Mouse (Mus musculus): ENCODE measurements around the gene Rc3h1. TPM values are rescaled to one million over a fixed set of nuclear protein-coding genes. Genes with fewer than 3 reads are reported as not detected.

Rc3h1 gene
- total and polyA plus RNA-seq, 3 experiments = 6.2 to 15.2 TPM; not detected in 1

GRCm38 (mm10) chr1:160884993-160885392 is 21.2 kb upstream of the Rc3h1 start:
- Histone ChIP-seq H3K27ac (ENCODE audit: control insufficient read depth, low read depth, low read length) (no peak overlapping the region), H3K9me3 (replicated peaks; ENCODE audit: insufficient read depth, low read length) (no peaks in the 10 kb centered on the region), H3K79me2 (ENCODE audit: control insufficient read depth, insufficient read depth, low read length, poor library complexity) (no peaks in the 10 kb centered on the region), H3K4me3 (ENCODE audit: control insufficient read depth in 1 of 2, insufficient read depth in 1 of 2, low read depth in 2 of 2, low read length in 2 of 2) (no peak overlapping the region), H3K27me3 (ENCODE audit: control insufficient read depth in 1 of 2, insufficient read depth in 2 of 2, low read length in 2 of 2) (no peaks in the 10 kb centered on the region), H3K9ac (ENCODE audit: control insufficient read depth, low read depth, low read length, poor library complexity, severe bottlenecking) (no peak overlapping the region), H3K4me1 (ENCODE audit: control insufficient read depth in 1 of 2, insufficient read depth in 2 of 2, low read length in 2 of 2) (0 out of 4 replicates have a peak, but pooled peaks cover 0 to 3% of the 10 kb centered on the region in 2 experiments), H3K36me3 (ENCODE audit: control insufficient read depth in 1 of 2, insufficient read depth in 2 of 2, low read length in 2 of 2) (no peaks in the 10 kb centered on the region; a peak in 1 of 4 replicates)
- DNase-seq (ENCODE audit: low read depth, low spot score) = no peak
- TF ChIP-seq BHLHE40 (IDR thresholded peaks at IDR 0.05; ENCODE audit: borderline replicate concordance, low read depth, low read length) (no peak), MEF2A (IDR thresholded peaks at IDR 0.05; ENCODE audit: extremely low read depth, insufficient replicate concordance, low read depth, low read length, poor library complexity, severe bottlenecking) (no peak), CTCF (IDR thresholded peaks at IDR 0.05 in 2 of 3, conservative IDR thresholded peaks at IDR 0.05 in 1 of 3; ENCODE audit: control insufficient read depth in 1 of 3, insufficient read depth in 1 of 3, low read depth in 2 of 3, low read length in 3 of 3, poor library complexity in 1 of 3, severe bottlenecking in 1 of 3) (no peak), RCOR1 (IDR thresholded peaks at IDR 0.05; ENCODE audit: low read depth, low read length) (no peak), MAFK (IDR thresholded peaks at IDR 0.05; ENCODE audit: borderline replicate concordance, low read depth, low read length) (no peak), TBP (IDR thresholded peaks at IDR 0.05; ENCODE audit: low read depth, low read length) (no peak), SIN3A (IDR thresholded peaks at IDR 0.05; ENCODE audit: low read length) (no peak), TCF12 (IDR thresholded peaks at IDR 0.05; ENCODE audit: low read depth, low read length) (no peak), KAT2A (conservative IDR thresholded peaks at IDR 0.05; ENCODE audit: low read depth, low read length) (no peak), CHD1 (IDR thresholded peaks at IDR 0.05; ENCODE audit: low read depth, low read length) (no peak), MXI1 (IDR thresholded peaks at IDR 0.05; ENCODE audit: low read depth, low read length) (no peak), E2F4 (IDR thresholded peaks at IDR 0.05; ENCODE audit: borderline replicate concordance, low read depth, low read length) (no peak), MYB (IDR thresholded peaks at IDR 0.05; ENCODE audit: low read depth, low read length) (no peak), ELF1 (IDR thresholded peaks at IDR 0.05; ENCODE audit: low read depth, low read length) (no peak), POLR2A (IDR thresholded peaks at IDR 0.05; ENCODE audit: control insufficient read depth in 1 of 2, insufficient read depth in 1 of 2, low read depth in 1 of 2, low read length in 2 of 2, poor library complexity in 1 of 2) (no peak)

- no peak for DNase-seq (ENCODE audit: low read depth, low spot score)
- TF ChIP-seq KAT2A (conservative IDR thresholded peaks at IDR 0.05; ENCODE audit: low read depth, low read length) (no peak), CTCF (IDR thresholded peaks at IDR 0.05 in 2 of 3, conservative IDR thresholded peaks at IDR 0.05 in 1 of 3; ENCODE audit: control insufficient read depth in 1 of 3, insufficient read depth in 1 of 3, low read depth in 2 of 3, low read length in 3 of 3, poor library complexity in 1 of 3, severe bottlenecking in 1 of 3) (no peak), MAX (IDR thresholded peaks at IDR 0.05; ENCODE audit: low read length) (no peak), GABPA (IDR thresholded peaks at IDR 0.05; ENCODE audit: low read depth, low read length) (no peak), ZNF384 (IDR thresholded peaks at IDR 0.05; ENCODE audit: low read depth, low read length) (no peak), USF1 (IDR thresholded peaks at IDR 0.05; ENCODE audit: low read depth, low read length) (no peak), MAZ (IDR thresholded peaks at IDR 0.05; ENCODE audit: low read depth, low read length) (no peak), CHD2 (IDR thresholded peaks at IDR 0.05; ENCODE audit: low read length) (no peak)
- Histone ChIP-seq H3K4me3 (ENCODE audit: control insufficient read depth in 1 of 2, insufficient read depth in 1 of 2, low read depth in 2 of 2, low read length in 2 of 2) (no peak overlapping the region), H3K79me2 (ENCODE audit: control insufficient read depth, insufficient read depth, low read length, poor library complexity) (no peaks in the 10 kb centered on the region), H3K36me3 (ENCODE audit: control insufficient read depth in 1 of 2, insufficient read depth in 2 of 2, low read length in 2 of 2) (no peaks in the 10 kb centered on the region; a peak in 1 of 4 replicates), H3K27me3 (ENCODE audit: control insufficient read depth in 1 of 2, insufficient read depth in 2 of 2, low read length in 2 of 2) (no peaks in the 10 kb centered on the region; a peak in 1 of 4 replicates), H3K27ac (ENCODE audit: control insufficient read depth, low read depth, low read length) (no peak overlapping the region), H3K9ac (ENCODE audit: control insufficient read depth, low read depth, low read length, poor library complexity, severe bottlenecking) (no peak overlapping the region), H3K9me3 (replicated peaks; ENCODE audit: insufficient read depth, low read length) (no peaks in the 10 kb centered on the region), H3K4me1 (ENCODE audit: control insufficient read depth in 1 of 2, insufficient read depth in 2 of 2, low read length in 2 of 2) (peaks cover 0 to 2% of the 10 kb centered on the region in 2 experiments; a peak in 1 of 4 replicates)
Measured at GRCm38 (mm10) chr1:160899701-160900100, 6.5 kb upstream of the Rc3h1 start.
